Mouse (Mus musculus): Measurements from ENCODE around the gene Secisbp2l.

DNA sequence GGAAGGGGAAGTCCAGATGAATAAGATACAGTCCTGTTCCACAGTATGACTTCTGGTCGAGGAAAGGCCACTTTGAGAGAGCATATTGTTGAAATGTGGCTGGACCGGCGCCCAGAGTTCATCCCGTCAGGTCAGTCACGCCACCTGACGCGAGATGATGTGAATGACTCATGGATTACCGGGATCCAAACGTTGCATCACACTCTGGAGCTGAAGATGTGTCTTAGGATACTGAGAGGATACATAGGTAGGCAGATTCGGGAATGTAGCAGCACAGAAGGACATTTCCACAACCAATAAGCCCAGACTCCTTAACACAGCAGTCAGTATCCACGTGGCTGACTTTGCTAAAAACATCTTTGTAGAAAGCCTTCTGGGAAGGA, 10.2 kb upstream of the Secisbp2l start:
- TF ChIP-seq CTCF (IDR thresholded peaks at IDR 0.05; ENCODE audit: low read depth), result no peak
- TF ChIP-seq EP300 (IDR thresholded peaks at IDR 0.05; ENCODE audit: low read depth), result no peak

All from heart, postnatal 0 days (tissue).